Mouse (Mus musculus) layer of hippocampus, postnatal 36 days (tissue): Measurements from ENCODE around the gene Pip5kl1. TPM values are rescaled to one million over a fixed set of nuclear protein-coding genes. Genes with fewer than 3 reads are reported as not detected.

Experiments
- DNase-seq, 2 experiments: peaks; one replicate each; pipeline ENCODE4 v3.0.0; 2022
- total RNA-seq, 2 experiments: library from RNA; stranded (reverse); gene quantifications; 2 replicates each; pipeline ENCODE4 v1.2.3; 2021

Gene Pip5kl1
- total RNA-seq, 2 experiments from 2014 or later = 2.9 to 3.8 TPM

DNA sequence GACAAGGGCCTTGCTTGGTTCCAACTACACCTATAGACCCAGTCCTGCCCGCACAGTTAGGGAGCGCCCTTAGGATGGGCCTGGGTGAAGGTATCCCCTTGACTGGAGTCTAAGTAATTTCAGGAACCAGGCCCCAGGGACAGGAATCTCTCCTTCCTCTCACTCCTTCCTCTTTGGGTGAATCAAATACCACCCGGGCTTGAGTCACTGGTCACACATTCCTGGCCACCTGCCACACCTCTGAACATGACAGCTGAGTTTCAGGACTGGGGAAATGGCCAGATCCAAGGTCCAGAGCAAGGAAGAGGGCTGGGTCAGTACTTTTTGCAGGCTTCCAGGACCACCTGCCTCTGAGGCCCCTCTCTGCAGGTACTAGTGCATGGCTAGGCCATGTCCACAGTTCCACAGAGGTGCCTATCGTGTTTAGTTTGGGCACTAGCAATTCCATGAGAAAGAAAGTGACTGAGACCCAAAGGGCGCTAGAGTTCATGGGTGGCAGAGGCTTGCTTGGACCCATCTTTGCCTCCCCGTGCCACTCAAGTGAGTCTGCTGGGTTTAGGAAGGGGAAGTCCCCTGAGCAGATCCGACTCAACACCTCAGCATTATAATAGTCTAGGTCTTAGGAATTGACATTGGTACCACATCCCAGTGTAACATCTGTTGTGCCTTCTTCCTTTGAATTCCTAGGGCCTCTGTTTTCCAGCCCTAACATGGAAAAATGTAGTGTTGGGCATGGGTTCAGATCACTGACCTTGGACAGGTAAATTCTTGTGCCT is 26.4 kb upstream of the Pip5kl1 start:
- DNase-seq = no peak

DNA sequence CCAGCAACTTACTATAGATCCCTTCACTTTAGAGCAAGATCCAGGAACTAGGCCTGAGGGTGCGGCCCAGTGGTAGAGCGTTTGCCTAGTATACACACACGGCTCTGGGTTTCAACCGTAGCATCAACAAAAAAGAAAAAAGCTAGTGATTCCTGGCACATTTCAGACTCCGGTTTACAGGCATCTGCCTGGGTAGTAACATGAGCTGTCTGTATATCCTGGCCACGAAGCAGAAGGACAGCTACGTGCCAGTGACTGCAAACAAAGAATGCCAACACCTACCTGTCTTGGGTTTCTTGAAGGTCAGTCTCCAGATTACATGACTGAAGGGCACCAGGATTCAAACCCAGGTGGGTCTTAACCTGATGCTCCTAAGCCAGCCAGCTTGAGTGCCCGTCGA is 25.4 kb upstream of the Pip5kl1 start:
- DNase-seq = no peak

DNA sequence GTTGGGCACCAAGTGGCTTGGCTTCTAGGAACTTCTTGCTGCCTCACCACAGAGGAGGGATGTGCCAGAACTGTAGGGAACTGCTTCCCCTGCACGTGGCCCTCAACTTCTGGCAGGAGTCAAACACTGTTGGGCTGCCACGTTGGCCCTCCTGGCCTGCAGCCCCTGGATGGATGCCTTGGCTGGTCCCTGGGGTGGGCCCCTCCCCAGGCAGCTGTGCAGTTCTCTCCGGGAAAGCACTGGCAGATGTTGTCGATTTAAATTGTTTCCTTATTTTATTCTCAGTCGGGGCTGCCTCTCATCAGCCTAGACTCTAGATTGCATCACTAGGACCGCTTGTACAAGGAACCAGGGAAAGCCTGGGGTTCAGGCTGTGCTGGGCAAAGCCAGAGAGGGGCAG is 24.8 kb upstream of the Pip5kl1 start:
- DNase-seq = peak in 1 of 2 experiments; percentile 47

DNA sequence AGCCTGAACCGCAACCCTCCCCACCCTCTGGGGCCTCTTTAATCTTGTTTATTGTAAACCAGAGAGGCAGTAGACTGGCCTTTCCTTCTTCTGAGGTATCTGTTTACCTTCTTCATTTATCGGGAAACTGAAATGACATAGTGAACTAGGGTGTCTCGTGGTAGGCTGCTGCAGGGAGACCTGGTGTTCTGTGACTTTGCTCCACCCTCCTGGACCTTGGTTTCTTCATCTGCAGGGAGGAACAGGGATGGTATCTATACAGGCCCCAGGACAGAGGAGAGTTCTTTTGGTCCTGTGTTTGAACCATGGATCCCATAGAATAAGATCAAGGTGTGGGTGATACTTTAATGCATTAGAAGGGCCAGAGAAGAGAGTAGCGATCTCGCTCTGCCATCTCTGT is 23.4 kb upstream of the Pip5kl1 start:
- DNase-seq = no peak

DNA sequence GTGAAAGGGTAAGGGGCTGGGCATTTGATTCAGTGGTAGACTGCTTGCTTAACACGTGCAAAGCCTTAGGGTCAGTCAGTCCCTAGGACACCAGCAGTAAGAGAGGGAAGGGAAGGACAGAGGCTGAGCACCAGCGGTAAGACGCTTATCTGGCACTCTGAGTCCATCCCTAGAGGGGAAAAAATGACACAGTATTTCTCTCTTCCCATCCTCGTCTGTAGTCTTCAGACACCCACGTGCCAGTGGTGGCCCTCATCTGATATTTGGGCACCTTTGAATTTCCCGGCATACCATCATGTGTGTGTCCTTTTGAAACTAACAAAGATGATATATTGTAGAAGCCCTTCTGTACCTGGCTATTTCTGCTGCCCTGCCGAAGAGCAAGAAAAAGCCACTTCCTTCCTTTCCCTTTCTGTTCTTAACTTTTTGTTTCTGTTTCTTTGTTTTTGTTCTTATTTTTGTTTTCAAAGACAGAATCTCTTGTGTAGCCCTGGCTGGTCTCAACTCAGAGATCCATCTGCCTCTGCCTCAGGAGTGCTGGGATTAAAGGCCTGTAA is 20.9 kb upstream of the Pip5kl1 start:
- no peak for DNase-seq

DNA sequence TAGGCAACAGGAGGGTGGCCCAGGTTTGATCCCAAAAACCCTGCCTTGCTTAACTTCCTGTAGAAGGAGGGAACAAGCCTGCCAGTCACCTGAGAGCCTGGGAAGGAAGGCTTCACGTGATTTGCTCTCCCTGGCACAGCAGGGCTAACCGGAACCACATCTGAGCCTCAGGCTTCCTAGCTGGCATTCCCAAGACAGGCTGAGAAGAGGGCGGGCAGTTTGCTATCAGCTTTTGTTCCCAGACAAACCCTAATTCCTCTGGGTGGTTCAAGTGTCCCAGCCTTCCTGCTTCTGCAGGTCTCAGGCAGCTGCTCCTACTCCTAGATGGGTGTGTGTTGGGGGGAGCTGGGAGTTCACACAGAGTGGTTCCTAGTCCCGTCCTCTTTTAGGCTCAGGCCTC is 19.1 kb upstream of the Pip5kl1 start:
- DNase-seq = no peak

DNA sequence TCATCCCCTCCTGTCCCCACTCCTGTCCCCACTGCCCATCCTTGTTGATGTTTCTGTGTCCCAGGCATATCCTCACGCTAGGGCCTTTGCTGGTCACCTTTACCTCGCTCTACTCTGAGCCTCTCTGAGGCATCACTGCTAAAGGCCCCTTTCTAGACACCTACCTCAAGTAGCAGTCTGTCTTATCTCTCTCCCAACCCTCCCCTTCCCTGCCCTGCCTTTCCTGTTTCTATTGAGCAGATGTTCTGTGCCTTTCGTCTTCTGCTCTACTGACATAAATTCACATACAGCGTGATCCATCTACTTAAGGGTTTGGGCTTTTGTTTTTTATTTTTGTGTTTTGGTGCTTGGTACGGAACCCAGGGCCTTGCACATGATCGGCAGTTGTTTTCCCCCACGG is 18.6 kb upstream of the Pip5kl1 start:
- no peak for DNase-seq

DNA sequence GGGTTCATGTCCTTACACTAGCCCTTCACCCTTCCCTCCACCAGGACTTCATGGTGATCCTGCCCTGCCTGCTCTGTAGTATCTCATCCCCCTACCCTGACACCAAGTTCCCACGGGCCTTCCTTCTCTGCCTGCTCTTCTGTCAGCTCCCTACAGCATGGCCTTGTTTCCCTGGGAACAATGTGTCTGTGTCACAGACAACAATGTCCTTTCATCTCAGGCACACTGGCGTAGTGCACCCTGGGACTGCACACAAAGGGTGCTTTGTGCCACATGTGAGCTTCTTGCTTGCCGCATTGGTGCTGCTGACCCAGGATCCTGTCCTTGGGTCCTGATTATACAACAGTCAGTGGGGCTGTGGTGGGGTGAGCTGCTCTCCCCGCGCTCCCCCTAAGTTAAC is 15.0 kb upstream of the Pip5kl1 start:
- peak; percentile 53 to 57 for DNase-seq

DNA sequence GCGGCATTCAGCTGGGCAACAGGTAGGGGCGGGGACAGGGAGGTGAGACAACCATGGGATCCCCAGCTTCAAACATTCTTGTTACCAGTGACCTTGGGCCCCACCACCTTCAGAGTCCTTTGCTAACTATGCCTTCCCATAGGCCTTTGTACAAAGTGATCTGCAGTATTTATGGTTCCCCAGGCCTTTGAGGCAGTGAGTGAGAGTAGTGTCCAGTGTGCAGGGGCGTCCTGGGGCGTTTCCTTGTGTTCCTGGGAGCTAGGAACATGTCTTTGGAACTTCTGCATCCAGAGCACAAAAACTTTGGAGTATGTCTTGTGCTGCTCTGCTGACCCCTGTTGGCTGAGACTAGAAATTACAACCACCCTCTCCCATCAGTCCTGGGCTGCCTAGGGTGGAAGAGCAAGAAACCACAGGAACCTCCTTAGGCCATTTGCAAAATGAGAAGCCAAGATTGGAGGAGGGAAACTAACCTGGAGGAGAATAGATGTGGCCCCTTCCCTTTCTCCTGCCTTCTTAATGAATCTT is 8.0 kb upstream of the Pip5kl1 start:
- peak; percentile 61 to 67 for DNase-seq

DNA sequence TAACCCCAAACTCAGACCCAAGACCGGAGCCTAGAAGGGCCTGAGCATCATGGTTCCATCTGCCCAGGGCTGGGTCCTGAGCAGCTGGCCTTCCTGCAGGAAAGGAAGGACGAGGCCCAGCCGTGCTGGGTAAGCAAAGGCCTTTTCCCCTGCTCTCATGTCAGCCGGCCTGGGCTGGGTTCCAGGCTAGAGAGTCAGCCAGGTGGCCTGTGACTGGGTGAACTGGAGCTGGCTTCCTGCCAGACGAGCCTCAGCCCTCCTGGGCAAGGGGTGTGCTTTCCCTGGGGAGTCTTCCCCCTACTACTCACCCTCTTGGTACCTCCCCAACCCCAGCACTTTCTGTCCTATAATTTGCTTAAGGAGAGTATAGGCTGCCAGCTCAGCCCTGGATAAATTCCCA is 6.4 kb upstream of the Pip5kl1 start:
- DNase-seq = no peak

DNA sequence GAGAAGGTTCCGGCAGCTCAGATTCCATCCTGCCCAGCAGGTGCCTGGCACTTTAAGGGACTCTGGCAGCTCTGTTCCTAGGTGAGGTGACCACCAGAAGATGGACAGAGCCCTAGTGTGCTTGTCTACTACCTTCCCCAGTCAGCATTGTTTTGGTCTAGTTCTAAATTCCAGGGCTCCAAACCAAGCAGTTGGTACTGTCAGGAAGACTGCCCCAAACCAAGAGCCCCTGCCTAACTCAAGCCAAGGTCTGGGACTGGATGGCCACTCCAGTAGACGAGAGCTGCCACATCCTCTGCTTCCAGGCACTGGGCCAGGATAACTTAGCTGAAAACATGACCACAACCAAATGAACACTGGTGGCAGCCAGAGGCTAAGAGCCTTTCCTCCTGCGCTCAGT is 5.7 kb upstream of the Pip5kl1 start:
- no peak for DNase-seq

DNA sequence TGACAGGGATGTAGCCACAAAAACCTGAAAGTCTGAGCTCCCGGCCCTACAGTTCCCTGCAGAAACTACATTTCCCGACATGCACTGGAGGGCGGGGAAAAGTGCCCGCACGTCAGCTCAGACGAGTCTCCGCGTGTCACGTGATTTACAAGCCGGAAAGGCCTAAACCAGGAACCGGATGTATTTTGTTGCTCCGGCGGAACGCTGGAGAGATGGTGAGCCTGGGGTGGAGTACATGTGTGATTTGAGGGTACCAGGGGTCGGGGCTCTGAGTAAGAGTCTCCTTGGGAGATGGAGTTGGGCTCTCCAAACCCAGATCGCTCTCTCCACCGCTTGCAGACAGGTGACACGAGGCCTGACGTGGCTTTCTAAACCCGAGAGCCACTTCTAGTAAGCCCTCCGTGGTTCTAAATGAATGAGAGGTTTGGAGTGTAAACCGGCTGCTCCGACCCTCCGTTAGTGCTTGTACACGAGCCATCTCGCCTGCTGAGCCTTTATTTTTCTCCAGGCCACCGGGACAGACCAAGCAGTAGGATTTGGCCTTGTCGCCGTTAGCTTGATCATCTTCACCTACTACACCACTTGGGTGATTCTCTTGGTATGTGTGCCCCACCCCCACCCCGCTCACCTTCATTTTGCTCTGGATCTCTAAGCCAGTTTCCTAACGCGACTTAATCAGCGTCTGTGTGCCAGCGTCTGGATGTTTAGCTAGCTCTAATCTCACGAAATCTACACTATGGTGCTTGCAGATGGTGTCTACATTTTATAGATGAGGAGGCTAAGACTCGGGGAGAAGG is 3.7 kb upstream of the Pip5kl1 start, which contains the start of gene Dpm2:
TSS of gene Dpm2 (plus strand) at position 161 of the 797 bp plus-strand sequence.
- DNase-seq = peak; percentile 89 to 91

DNA sequence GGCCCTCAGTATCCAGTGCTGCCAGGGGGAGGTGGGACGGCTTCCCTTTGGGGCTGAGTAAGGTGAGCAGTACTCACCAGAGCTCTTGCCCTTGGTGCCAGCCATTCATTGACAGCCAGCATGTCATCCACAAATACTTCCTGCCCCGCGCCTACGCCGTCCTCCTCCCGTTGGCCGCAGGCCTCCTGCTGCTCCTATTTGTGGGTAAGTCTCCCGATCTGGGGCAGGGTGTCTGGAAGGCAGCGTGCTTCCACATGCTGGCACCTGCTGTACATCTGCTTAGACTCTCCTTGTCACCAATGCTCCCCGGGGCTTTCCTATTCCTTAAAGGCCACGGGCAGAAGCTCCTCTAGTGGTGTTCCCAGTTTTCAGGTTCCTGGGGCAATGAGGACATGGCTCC is 2.4 kb upstream of the Pip5kl1 start:
- no peak for DNase-seq

DNA sequence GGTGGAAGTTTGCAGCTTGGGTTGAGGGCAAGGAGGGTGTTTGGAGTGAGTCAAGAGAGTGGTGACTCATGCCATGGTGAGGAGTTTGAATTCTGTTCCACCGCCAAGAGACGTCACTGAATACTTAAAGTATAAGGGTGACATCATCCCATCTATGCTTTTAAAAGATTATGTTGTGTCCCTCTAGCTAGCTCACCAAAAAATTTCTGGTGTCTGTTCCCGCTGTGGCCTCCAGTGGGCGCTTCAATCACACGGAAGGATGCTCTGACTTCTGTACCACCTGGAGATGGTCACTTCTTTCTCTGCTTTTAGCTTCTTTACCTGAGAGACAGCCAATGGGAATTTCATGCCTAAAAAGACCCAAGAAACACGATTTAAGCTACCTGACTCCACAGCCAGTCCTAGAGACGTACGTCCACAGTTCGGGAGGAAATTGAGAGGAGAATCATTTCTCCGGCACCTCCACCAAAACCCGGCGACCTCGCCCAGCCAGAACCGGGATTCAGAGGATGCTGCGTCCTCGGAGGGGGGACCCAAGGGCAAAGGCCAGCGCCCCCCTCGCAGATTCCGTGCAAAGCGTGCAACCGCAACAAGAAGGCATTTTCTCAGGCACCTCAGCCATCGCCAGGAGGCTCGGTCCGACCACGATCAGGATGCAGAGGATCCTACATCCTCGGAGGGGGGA is 446 bp downstream of the Pip5kl1 start:
- peak; percentile 67 to 76 for DNase-seq

DNA sequence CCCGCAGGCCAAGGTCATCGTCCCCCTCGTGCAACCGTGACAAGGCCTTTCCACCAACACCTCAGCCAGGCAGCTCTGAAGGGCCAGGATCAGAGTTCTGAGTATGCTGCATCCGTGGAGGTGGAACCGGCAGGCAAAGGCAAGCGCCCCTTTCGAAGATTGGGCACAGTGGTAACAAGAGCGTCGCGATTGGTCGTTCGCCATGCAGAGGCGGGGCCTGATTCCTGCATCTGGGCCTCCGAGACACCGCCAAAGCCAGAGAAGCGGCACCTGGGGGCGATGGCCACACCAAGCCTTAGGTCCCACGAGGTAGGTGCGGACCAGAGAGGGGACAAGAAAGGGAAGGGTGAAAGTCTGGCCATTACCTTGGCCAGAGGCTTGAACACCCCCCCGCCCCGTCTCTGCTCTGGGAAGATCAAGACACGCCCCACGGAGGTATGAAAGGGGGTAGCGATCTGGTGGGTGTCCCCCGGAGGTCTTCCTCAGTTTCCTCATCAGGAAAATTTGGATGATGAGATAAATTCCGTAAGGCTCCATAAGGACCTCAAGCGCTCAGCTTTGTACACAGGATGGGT is 1.1 kb downstream of the Pip5kl1 start, which contains the start of gene 9430097D07Rik:
TSS of gene 9430097D07Rik (minus strand) at position 99 of the 575 bp plus-strand sequence.
- peak; percentile 50 to 63 for DNase-seq

DNA sequence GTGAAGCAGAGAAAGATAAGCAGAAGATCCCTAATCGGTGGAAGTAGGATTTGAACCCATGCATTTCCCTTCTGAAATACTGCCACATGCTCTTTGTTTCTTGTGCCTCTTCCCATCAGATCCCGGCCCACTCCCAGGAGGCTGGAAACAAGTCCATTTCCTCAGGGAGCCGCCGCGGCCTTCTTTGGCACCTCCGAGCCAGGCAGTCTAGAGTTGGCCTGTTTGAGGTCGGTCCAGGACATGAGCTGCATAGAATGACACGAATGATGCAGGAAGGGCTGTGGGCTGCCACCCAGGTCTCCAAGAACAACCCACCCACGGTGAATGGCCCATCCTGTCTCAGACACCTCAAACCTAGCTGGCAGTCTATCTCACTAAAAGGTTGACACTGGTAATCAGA is 1.9 kb downstream of the Pip5kl1 start:
- DNase-seq = no peak

DNA sequence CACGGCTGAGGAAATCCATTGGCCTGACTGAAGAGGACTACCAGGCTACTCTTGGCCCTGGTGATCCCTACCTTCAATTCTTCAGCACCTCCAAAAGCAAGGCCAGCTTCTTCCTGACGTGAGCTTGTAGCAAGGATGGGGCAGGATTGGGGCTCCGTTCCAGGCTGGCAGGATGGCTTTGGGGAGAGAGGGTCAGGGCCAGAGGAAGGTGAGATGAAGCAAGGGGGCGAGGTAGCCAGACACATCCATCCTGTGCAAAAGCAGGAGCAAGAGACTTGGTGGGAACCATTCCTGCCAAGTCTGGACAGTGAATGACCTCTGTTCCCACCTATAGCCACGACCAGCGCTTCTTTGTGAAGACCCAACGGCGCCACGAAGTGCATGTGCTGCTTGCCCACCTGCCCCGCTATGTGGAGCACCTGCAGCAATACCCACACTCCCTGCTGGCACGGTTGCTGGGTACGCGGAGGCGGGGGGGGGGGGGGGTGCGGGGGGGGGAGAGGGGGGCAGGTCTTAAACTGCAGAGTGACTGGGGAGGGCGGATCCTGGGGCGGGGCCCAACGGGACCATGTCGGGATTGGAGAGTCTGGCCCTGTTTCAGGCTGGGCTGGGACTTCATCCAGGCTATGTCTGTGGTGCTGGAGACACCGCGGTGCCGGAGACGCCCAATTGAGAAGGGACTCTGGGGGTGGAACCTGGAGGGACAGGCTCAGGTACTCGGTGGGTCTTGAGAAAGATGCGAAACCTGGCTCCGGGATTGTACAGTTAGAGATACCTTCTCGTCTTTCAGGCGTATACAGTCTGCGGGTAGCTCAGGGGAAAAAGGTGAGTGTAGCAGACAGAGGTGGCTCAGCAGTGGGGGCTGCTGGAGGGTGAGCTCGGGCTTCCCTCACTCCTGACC is 3.8 kb downstream of the Pip5kl1 start:
- DNase-seq = no peak

DNA sequence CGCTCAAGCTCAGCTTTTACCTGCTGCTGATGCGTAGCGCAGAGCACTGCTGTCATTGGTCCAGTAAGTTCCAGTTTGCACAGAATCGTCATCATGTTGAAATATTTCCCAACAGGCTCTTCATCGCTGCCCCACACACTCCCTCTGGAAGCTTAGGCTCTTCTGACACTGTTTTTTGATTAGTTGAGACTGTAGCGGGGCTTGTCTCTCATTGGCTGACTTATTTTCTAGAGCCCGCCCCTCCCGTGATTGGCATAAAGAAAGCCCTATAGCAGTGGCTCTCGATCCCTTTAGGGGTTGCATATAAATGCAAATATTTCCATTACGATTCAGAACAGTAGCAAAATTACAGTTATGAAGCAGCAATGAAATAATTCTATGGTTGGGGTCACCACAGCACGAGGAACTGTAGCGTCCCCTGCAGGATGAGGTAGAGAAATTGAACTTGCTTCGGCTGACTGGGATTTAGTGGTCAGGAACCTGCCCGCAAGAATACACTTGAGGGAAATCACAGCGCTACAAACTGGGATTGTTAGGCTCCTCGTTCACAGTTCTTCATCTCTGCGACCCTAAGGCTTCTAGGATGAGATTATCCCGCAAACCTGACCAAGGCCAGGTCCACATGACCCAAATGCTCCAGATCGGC is 7.0 kb downstream of the Pip5kl1 start:
- peak; percentile 66 to 71 for DNase-seq

DNA sequence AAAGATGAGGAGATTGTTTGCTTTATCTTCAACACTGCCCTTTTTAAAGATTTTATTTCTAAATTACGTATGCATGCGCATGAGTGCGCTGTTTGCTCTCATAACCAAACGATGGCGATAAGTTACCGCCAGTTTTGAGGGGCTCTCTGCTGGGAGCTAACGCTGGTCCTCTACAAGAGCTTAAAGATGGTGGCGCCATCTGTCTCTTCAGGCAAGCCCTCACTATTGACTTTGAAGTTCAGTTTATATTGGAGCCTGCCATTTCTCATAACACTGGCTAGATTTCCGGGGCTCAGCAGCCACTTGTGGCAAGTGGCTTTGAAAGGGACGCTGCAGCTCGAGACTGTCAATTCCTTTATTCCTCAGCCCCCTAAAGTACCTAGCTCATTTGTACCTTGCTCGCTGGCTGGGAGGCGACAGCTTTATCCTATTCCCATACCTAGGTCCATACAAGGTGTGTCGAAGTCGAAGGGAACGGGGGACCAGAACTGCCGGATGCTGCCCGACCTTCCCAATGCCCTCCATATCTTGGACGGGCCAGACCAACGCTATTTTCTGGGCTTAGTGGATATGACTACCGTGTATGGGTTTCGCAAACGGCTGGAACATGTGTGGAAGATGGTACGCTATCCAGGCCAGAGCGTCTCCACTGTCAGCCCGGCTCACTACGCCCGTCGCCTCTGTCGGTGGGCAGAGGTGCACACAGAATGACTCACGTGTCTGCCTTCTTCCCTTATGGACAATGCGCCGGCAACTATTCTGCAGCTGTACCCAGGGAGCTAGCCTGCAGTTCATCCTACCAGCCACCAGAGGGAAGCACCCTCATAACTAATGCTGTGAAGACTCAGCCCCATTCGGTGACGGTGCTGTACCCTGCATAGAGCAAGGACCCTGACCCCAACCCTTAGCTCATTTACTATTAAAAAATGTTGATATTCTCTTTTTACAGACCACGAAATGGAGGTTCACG is 8.5 kb downstream of the Pip5kl1 start:
- peak; percentile 76 to 80 for DNase-seq
